Mouse (Mus musculus) midbrain, postnatal 0 days (tissue): ENCODE results near the gene Tmem106a. TPM values are rescaled to one million over a fixed set of nuclear protein-coding genes. Genes with fewer than 3 reads are reported as not detected.
A peak's percentile ranks its signal among the peaks of the same experiment; 100 is the strongest.
"Not testable (repeated sequence)": the region's sequence is repeated elsewhere in the genome, so short reads cannot be mapped to it uniquely, and the experiment has no call there.

Experiments used
- ATAC-seq: fragments of 200-750 bp; cut with Nextera tagmentation; 2 replicates; pipeline ENCODE4 v1.8.0; 2017; ENCODE audit warnings: moderate number of reproducible peaks, mild to moderate bottlenecking, moderate TSS enrichment, moderate library complexity; ENCODE audit not compliant: low FRiP score
- DNase-seq: peaks from one replicate; pipeline ENCODE4 v3.0.0-alpha.2; 2015; ENCODE audit warnings: low spot score
- H3K27ac ChIP-seq: fragments of 300-500 bp; sonication (generic); 2 replicates; pipeline ENCODE4 v1.5.1; 2014; ENCODE audit warnings: low read depth, mild to moderate bottlenecking, low read length, mixed read lengths
- H3K27me3 ChIP-seq: fragments of 300-500 bp; sonication (generic); 2 replicates; pipeline ENCODE4 v1.6.1; 2014; ENCODE audit warnings: low read length, control low read depth, mixed read lengths; ENCODE audit not compliant: insufficient read depth
- H3K36me3 ChIP-seq: fragments of 300-500 bp; sonication (generic); 2 replicates; pipeline ENCODE4 v1.6.1; 2014; ENCODE audit warnings: low read length, control low read depth, mixed read lengths; ENCODE audit not compliant: insufficient read depth
- H3K4me1 ChIP-seq: fragments of 300-500 bp; sonication (generic); 2 replicates; pipeline ENCODE4 v1.6.1; 2014; ENCODE audit warnings: mild to moderate bottlenecking, control low read depth, antibody characterized with exemption, low read length, mixed read lengths; ENCODE audit not compliant: insufficient read depth
- H3K4me2 ChIP-seq: fragments of 300-500 bp; sonication (generic); 2 replicates; pipeline ENCODE4 v1.6.1; 2014; ENCODE audit warnings: low read depth, mild to moderate bottlenecking, low read length, mixed read lengths; ENCODE audit not compliant: poor library complexity, severe bottlenecking
- H3K4me3 ChIP-seq: fragments of 300-500 bp; sonication (generic); 2 replicates; pipeline ENCODE4 v1.5.1; 2014; ENCODE audit warnings: low read depth, mild to moderate bottlenecking, low read length, moderate library complexity
- H3K9ac ChIP-seq: fragments of 300-500 bp; sonication (generic); replicated peaks from 2 replicates; pipeline ENCODE4 v1.6.1; 2014; ENCODE audit warnings: mild to moderate bottlenecking, low read length, moderate library complexity, mixed read lengths; ENCODE audit not compliant: poor library complexity, severe bottlenecking
- H3K9me3 ChIP-seq: fragments of 300-500 bp; sonication (generic); 2 replicates; pipeline ENCODE4 v1.6.1; 2016; ENCODE audit warnings: low read length, control low read depth
- CTCF ChIP-seq: IDR thresholded peaks from 2 replicates; pipeline ENCODE4 v1.5.1; 2016; ENCODE audit warnings: antibody characterized with exemption, mild to moderate bottlenecking
- WGBS: fragments of 180-500 bp; shearing (Covaris S2); extraction: QIAGEN DNeasy Blood & Tissue Kit; methylation state at CpG from one replicate; pipeline ENCODE4 v1.1.7; 2014; 5-methylcytosine and 5-hydroxymethylcytosine counted together
- polyA plus RNA-seq: library from polyadenylated mRNA; unstranded; fragments of >200 nt; fragmentation: Nextera tagmentation; extraction: Ambion mirVana; gene quantifications from 2 replicates; pipeline ENCODE4 v1.2.1, GENCODE M21; 2015
- total RNA-seq: library from RNA; depleted of rRNA; stranded (reverse); fragments of >200 nt; gene quantifications from 2 replicates; pipeline ENCODE4 v1.2.3, GENCODE M21; 2014

Gene Tmem106a
- total and polyA plus RNA-seq, 2 experiments from 2014 or later: 1.5 to 3.5 TPM

DNA sequence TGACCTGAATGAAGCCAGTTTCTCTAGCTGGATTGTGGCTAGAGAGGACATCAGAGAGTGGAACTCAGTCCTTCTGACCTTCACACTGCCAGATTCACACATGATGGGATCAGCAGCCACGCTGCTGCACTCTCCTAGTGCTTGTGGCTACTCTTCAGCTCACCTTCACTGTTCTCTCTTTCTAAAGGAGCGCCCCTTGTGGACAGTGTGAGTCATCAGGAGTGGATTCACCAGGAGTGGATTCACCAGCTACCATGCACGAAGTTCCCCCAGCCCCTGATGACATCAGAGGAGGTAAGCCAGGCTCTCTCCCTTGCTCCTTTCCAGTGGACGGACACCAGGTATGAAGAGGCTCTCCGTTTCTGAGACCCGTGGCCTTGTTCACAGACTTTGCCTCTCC lies 5.9 kb upstream of the Tmem106a start:
- no peak for DNase-seq

GRCm38 (mm10) chr11:101581081-101581764 lies 819 bp upstream of the Tmem106a start:
- H3K9ac ChIP-seq: no peak overlapping the region
- H3K4me3 ChIP-seq: no peak overlapping the region
- no peak overlapping the region for H3K4me2 ChIP-seq
- no peaks in the 10 kb centered on the region for H3K27me3 ChIP-seq
- no peak for ATAC-seq
- no peaks in the 10 kb centered on the region for H3K9me3 ChIP-seq
- H3K4me1 ChIP-seq: no peaks in the 10 kb centered on the region
- WGBS: 78% methylated on average over 6 of the region's 6 CpGs
- no peak overlapping the region for H3K27ac ChIP-seq
- H3K36me3 ChIP-seq: peaks cover 37% of the 10 kb centered on the region
- TF ChIP-seq CTCF: no peak
- DNase-seq: no peak

More for the DNA sequence above, 5.9 kb upstream of the Tmem106a start:
- Histone ChIP-seq H3K9ac (no peak overlapping the region), H3K4me1 (no peaks in the 10 kb centered on the region), H3K4me3 (no peak overlapping the region), H3K9me3 (no peaks in the 10 kb centered on the region), H3K4me2 (no peak overlapping the region), H3K36me3 (peaks cover 76% of the 10 kb centered on the region), H3K27ac (no peak overlapping the region), H3K27me3 (no peaks in the 10 kb centered on the region)
- ATAC-seq: no peak
- WGBS: 74% methylated on average over 6 of the region's 6 CpGs
- peak; percentile 44 for TF ChIP-seq CTCF

DNA sequence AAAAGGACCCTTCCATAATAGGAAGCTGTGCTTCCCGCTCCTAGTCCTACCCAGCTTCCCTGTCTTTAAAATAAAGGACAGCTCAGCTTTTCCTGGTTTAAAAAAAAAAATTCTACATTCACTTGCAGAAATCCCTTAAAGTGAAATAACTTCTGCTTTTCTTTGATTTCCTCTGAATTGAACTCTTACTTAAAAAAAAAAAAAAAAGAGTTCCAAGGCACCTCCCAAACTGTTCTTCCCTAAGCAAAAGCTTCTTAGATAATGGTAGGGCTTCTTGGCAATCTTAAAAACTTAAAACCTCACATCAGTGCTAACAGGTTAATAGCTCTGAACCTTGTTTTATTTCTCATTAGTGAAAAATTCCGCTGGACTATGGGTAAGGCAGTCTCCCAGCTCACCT lies 1.2 kb downstream of the Tmem106a start:
- no peak overlapping the region for H3K9ac ChIP-seq
- no peaks in the 10 kb centered on the region for H3K27me3 ChIP-seq
- no peak overlapping the region for H3K4me2 ChIP-seq
- TF ChIP-seq CTCF: no peak
- no peaks in the 10 kb centered on the region for H3K9me3 ChIP-seq
- H3K4me1 ChIP-seq: no peaks in the 10 kb centered on the region
- H3K4me3 ChIP-seq: no peak overlapping the region
- peaks cover 20% of the 10 kb centered on the region for H3K36me3 ChIP-seq
- ATAC-seq: no peak
- WGBS: 96% methylated on average over 2 of the region's 2 CpGs
- DNase-seq: no peak
- H3K27ac ChIP-seq: no peak overlapping the region

DNA sequence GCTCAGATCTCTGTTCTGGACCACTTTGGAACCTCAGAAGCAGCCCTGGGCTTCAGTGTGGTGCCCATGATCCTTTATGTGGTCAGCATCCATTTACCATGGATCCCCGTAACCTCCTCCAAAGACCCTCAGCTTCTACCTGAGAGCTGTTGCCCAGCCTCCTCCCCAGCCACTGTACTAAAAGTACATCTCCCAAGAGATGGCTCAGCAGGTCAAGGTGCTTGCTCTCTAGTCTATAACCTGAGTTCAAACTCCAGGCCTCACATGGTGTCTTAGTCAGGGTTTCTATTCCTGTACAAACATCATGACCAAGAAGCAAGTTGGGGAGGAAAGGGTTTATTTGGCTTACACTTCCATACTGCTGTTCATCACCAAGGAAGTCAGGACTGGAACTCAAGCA lies 3.0 kb downstream of the Tmem106a start:
- H3K27ac ChIP-seq, H3K4me1 ChIP-seq, DNase-seq, ATAC-seq, H3K4me2 ChIP-seq, H3K9me3 ChIP-seq, H3K9ac ChIP-seq, H3K27me3 ChIP-seq, H3K4me3 ChIP-seq: not testable (repeated sequence)
- 96% methylated on average over 1 of the region's 1 CpGs for WGBS
- peaks cover 11% of the 10 kb centered on the region for H3K36me3 ChIP-seq

DNA sequence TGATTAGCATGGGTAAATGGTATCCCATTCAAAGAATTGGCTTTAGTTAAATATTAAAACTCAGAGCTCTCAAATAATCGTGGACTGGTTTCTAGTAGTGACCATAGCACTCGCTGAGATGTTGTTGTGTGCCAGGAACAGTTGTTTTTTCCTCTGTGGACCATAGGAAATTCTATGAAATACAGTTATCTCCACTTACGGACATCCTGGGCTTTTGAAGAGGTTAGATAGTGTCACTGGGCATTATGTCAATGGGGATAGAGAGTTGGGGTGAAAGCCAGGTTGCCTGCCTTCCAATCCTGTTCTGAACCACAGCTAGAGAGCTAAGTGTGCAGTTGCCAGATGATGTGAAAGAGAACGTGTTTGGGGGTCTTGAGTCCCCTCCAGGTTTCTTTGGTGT lies 3.8 kb downstream of the Tmem106a start:
- DNase-seq: no peak
- H3K4me1 ChIP-seq: no peaks in the 10 kb centered on the region
- ATAC-seq: no peak
- H3K4me2 ChIP-seq: no peak overlapping the region
- H3K9ac ChIP-seq: no peak overlapping the region
- H3K27me3 ChIP-seq: no peaks in the 10 kb centered on the region
- no peak overlapping the region for H3K4me3 ChIP-seq
- no peak for TF ChIP-seq CTCF
- H3K9me3 ChIP-seq: no peaks in the 10 kb centered on the region
- H3K36me3 ChIP-seq: peaks cover 7% of the 10 kb centered on the region; the same call in 1 of the 2 replicates
- H3K27ac ChIP-seq: no peak overlapping the region
- 83% methylated on average over 4 of the region's 4 CpGs for WGBS

- H3K4me2 ChIP-seq: no peak overlapping the region
- peaks cover 3% of the 10 kb centered on the region; the same call in 1 of the 2 replicates for H3K36me3 ChIP-seq
- no peaks in the 10 kb centered on the region for H3K27me3 ChIP-seq
- H3K4me3 ChIP-seq: no peak overlapping the region
- H3K9me3 ChIP-seq: no peaks in the 10 kb centered on the region
- 89% methylated on average over 10 of the region's 10 CpGs for WGBS
- ATAC-seq (no peak), DNase-seq (no peak)
- no peaks in the 10 kb centered on the region for H3K4me1 ChIP-seq
- no peak overlapping the region for H3K27ac ChIP-seq
- H3K9ac ChIP-seq: no peak overlapping the region
- TF ChIP-seq CTCF: no peak
These were observed 5.6 kb downstream of the Tmem106a start for GRCm38 (mm10) chr11:101587676-101588075.
